Mouse (Mus musculus): ENCODE data around the gene Olfr1371.
"Not testable (repeated sequence)": the region's sequence is repeated elsewhere in the genome, so short reads cannot be mapped to it uniquely, and the experiment has no call there.

Olfr1371 gene

GRCm38 (mm10) chr11:52227053-52227452 lies 13.3 kb upstream of the Olfr1371 start:
- in situ Hi-C loops (cut with MseI, MboI) = loop anchor here in 1 of 2 experiments (10.0 kb wide), 1 partner anchor 92 kb away; no protein-coding TSS in a partner anchor

GRCm38 (mm10) chr11:52225986-52226599 lies 12.3 kb upstream of the Olfr1371 start:
- in situ Hi-C loops (cut with MseI, MboI) = loop anchor here in 1 of 2 experiments (10.0 kb wide), 1 partner anchor 91 kb away; no protein-coding TSS in a partner anchor

DNA sequence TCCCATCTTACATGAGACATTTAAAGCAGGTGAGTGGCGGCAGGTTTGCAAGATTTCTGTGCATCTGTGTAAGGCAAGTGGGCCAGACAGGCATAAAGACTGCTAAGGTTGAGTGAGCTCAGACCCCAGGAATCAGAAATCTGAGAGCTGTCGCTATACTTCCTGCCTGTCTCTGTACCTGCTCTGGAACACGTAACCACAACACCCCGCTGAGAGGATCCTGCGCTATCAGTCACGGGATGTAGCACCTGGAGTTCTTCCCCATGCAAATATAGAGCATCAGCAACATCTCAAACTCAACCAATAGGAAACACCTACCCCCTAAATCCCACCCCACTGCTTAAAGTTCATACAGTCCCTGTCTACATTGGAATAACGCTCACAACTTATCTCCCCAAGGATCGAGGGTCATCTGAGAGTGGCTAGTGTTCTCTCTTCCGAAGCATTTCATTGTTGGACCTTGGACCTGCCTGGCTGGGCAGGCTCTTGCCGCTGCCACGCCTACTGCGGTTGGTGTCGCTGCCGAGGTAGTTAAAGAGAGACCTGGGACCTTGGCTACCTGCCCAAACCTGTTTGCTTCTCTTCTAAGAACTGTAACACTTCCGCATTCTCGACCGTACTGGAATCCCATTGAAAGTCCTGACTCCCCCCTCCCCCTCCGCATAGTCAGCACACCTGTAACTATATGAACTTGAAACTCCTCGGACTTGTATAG lies 10.3 kb upstream of the Olfr1371 start:
- in situ Hi-C loops (cut with MseI, MboI) = loop anchor here (5.0 to 10.0 kb wide), 2 partner anchors 87 to 89 kb away; no protein-coding TSS in a partner anchor

DNA sequence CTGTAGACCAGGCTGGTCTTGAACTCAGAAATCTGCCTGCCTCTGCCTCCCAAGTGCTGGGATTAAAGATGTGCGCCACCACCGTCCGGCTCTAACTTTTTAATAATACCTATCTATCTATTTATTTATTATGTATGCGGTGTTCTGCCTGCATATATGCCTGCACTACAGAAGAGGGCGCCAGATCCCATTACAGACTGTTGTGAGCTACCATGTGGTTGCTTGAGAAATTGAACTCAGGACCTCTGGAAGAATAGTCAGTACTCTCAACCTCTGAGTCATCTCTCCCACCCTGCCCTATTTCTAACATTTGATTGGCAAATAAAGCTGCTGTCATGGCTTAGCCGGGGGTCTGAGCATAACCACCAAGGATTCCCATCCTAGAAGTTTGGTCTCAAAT lies 9.1 kb upstream of the Olfr1371 start:
- in situ Hi-C loops (cut with MseI, MboI) = loop anchor here (5.0 to 10.0 kb wide), 2 partner anchors 86 to 88 kb away; no protein-coding TSS in a partner anchor

GRCm38 (mm10) chr11:52221921-52222320 lies 8.1 kb upstream of the Olfr1371 start:
- in situ Hi-C loops (cut with MseI, MboI) = loop anchor here (5.0 to 10.0 kb wide), 2 partner anchors 85 to 87 kb away; no protein-coding TSS in a partner anchor

GRCm38 (mm10) chr11:52220282-52220681 lies 6.5 kb upstream of the Olfr1371 start:
- in situ Hi-C loops (cut with MseI, MboI) = loop anchor here (5.0 to 10.0 kb wide), 2 partner anchors 83 to 85 kb away; no protein-coding TSS in a partner anchor

GRCm38 (mm10) chr11:52196496-52197023 lies 17.2 kb downstream of the Olfr1371 start:
- in situ Hi-C loops (cut with MseI, MboI) = not testable (repeated sequence)

- in situ Hi-C loops (cut with MseI, MboI) = not testable (repeated sequence)
These were observed 33.1 kb downstream of the Olfr1371 start for GRCm38 (mm10) chr11:52180651-52181050.

DNA sequence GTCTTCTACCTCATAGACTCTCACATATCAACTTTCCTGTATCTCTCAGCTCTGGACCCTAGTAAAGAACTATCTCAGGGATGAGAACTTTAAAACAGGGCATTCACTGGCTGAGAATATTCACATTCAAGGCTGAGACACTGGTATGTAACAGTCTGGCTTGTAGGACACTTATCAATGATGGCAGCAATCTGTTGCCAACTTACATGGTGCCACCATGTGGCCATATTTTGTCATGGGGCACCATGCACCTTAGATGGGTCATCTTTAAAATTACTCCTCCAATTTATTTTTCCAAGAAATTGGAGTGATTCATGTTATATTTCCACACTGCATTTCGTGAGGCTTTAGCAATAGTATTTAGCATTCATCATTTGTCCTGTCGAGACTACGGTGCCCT lies 33.9 kb downstream of the Olfr1371 start:
- in situ Hi-C loops (cut with MseI, MboI) = not testable (repeated sequence)

GRCm38 (mm10) chr11:52168461-52168860 lies 45.3 kb downstream of the Olfr1371 start:
- in situ Hi-C loops (cut with MseI, MboI) = no loop called here

GRCm38 (mm10) chr11:52167901-52168302 lies 45.9 kb downstream of the Olfr1371 start:
- in situ Hi-C loops (cut with MseI, MboI) = not testable (repeated sequence)

DNA sequence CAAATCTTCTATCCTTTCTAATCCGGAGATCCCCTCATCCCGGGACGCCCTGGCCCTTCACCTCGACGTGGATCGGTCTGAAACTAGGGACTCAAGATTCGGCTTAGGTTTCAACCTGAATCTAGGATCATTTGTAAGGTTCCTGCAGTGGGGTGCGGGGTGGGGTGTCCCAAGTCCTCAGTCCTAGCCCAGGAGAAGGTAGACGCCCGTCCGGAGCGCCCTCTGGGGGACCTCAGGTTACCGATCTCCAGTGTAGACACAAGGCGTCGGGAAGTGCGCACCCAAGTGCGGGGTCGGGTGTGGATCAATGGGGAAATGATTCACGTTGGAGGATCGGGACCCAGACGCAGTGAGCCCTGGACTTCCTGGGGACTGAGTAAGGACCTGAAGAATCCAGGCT lies 46.7 kb downstream of the Olfr1371 start:
- in situ Hi-C loops (cut with MseI, MboI) = no loop called here

GRCm38 (mm10) chr11:52163926-52164325 lies 49.9 kb downstream of the Olfr1371 start:
- in situ Hi-C loops (cut with MseI, MboI) = no loop called here

Data from mouse trophoblast stem cell (cell line).